Mouse (Mus musculus) stomach, embryonic 14.5 days (tissue): ENCODE measurements around the gene Dctd. TPM values are rescaled to one million over a fixed set of nuclear protein-coding genes. Genes with fewer than 3 reads are reported as not detected.
A peak's percentile ranks its signal among the peaks of the same experiment; 100 is the strongest.
"Not testable (repeated sequence)": the region's sequence is repeated elsewhere in the genome, so short reads cannot be mapped to it uniquely, and the experiment has no call there.

Source experiments
- ATAC-seq: fragments of 200-750 bp; cut with Nextera tagmentation; 2 replicates; pipeline ENCODE4 v1.8.0; 2017; ENCODE audit warnings: low read depth, moderate TSS enrichment; ENCODE audit not compliant: insufficient number of reproducible peaks, insufficient read depth, low FRiP score
- H3K27ac ChIP-seq: fragments of 300-500 bp; sonication (generic); 2 replicates; pipeline ENCODE4 v1.5.1; 2014; ENCODE audit warnings: mild to moderate bottlenecking, low read length, moderate library complexity, mixed read lengths
- H3K27me3 ChIP-seq: fragments of 300-500 bp; sonication (generic); 2 replicates; pipeline ENCODE4 v1.6.1; 2014; ENCODE audit warnings: low read length, control low read depth, mixed read lengths; ENCODE audit not compliant: control insufficient read depth, insufficient read depth
- H3K36me3 ChIP-seq: fragments of 300-500 bp; sonication (generic); 2 replicates; pipeline ENCODE4 v1.6.1; 2014; ENCODE audit warnings: mild to moderate bottlenecking, control low read depth, low read length, moderate library complexity, mixed read lengths; ENCODE audit not compliant: control insufficient read depth, insufficient read depth
- H3K4me1 ChIP-seq: fragments of 300-500 bp; sonication (generic); 2 replicates; pipeline ENCODE4 v1.6.1; 2014; ENCODE audit warnings: low read length, control low read depth, mixed read lengths; ENCODE audit not compliant: control insufficient read depth, insufficient read depth
- H3K4me2 ChIP-seq: fragments of 300-500 bp; sonication (generic); replicated peaks from 2 replicates; pipeline ENCODE4 v1.6.1; 2014; ENCODE audit warnings: low read depth, low read length, control low read depth
- H3K4me3 ChIP-seq: fragments of 300-500 bp; sonication (generic); 2 replicates; pipeline ENCODE4 v1.5.1; 2014; ENCODE audit warnings: low read depth, low read length, control low read depth
- H3K9ac ChIP-seq: fragments of 300-500 bp; sonication (generic); replicated peaks from 2 replicates; pipeline ENCODE4 v1.6.1; 2014; ENCODE audit warnings: low read depth, mild to moderate bottlenecking, control low read depth, low read length, moderate library complexity, mixed read lengths
- H3K9me3 ChIP-seq: fragments of 300-500 bp; sonication (generic); 2 replicates; pipeline ENCODE4 v1.6.1; 2016; ENCODE audit warnings: low read depth, low read length, control low read depth; ENCODE audit not compliant: control insufficient read depth
- whole genome bisulfite sequencing: fragments of 180-500 bp; shearing (Covaris S2); extraction: QIAGEN DNeasy Blood & Tissue Kit; methylation state at CpG from one replicate; pipeline ENCODE4 v1.1.7; 2014; 5-methylcytosine and 5-hydroxymethylcytosine counted together
- polyA plus RNA-seq: library from polyadenylated mRNA; unstranded; fragments of >200 nt; fragmentation: Nextera tagmentation; extraction: Ambion mirVana; gene quantifications from 2 replicates; pipeline ENCODE4 v1.2.1, GENCODE M21; 2014

Gene Dctd
- polyA plus RNA-seq, 1 experiment from 2014 or later = 38.5 TPM

DNA sequence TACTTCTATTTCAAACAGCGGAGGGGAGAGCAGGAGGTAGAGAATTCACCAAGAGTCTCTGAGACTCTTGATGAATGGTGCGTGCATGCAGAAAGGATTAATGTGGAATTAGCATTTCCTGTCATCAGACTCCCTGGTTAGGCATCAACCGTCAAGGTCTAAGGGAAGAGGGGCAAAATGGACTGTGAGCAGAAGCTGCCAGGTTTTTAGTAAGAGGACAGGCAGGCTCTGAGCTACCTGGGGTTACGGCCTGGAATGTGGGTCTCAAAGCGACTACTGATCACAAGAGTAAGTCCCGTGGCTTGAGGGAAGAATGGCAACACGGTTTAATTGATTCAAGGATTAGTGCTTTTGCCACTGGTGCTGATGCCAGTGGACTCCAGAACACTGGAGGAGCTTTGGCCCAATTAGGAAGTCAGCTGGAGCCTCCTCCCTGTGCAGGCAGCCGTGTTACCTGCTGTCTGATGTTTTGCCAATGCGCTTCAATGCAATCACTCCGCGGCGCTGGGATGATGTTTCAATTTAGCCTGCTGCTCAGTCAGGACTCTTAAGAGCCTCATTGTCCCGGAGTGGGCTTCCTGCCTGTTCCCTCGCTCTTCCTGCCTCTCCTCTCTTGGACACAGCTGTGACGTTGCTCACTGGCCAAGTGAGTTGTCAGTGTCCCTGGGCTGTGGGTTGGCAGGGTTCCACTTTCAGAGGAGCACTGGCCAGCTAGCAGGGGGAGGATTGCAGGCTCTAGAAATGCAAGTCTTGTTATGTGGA, 54.6 kb downstream of the Dctd start:
- no peak overlapping the region for H3K4me3 ChIP-seq
- H3K4me2 ChIP-seq = peak overlapping the region; percentile 25
- H3K4me1 ChIP-seq = peaks cover 4% of the 10 kb centered on the region; the same call in 1 of the 2 replicates
- no peak overlapping the region for H3K27ac ChIP-seq
- no peaks in the 10 kb centered on the region; the same call in 1 of the 2 replicates for H3K9me3 ChIP-seq
- no peaks in the 10 kb centered on the region for H3K27me3 ChIP-seq
- no peaks in the 10 kb centered on the region for H3K36me3 ChIP-seq
- peak; percentile 40; the same call in 1 of the 2 replicates for ATAC-seq
- no peak overlapping the region for H3K9ac ChIP-seq
- WGBS = 35% methylated on average over 15 of the region's 15 CpGs

DNA sequence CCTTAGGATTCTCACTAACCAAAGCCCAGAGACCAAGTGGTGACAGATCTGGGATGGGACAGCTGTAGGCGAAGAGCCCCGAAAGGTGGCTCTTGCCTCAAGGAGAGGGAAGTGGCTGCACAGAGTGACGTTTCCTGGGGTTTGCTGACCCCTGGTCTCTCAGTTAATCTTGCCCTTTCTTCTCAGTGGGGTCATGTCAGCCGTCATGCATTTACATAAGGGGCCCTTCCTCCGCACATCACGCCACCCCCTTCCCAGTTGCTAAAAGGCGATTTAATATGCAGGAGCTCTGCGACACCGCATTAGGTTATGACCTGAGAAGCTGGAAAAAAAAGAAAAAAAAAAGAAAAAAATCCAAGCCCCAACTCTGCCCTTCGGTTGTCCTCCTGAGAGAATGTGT, 58.8 kb downstream of the Dctd start:
- no peaks in the 10 kb centered on the region; the same call in 1 of the 2 replicates for H3K9me3 ChIP-seq
- no peak overlapping the region for H3K27ac ChIP-seq
- no peak overlapping the region for H3K4me2 ChIP-seq
- no peak for ATAC-seq
- no peaks in the 10 kb centered on the region for H3K27me3 ChIP-seq
- no peaks in the 10 kb centered on the region for H3K36me3 ChIP-seq
- no peak overlapping the region for H3K4me3 ChIP-seq
- H3K4me1 ChIP-seq = no peaks in the 10 kb centered on the region
- 47% methylated on average over 10 of the region's 10 CpGs for WGBS
- no peak overlapping the region for H3K9ac ChIP-seq

DNA sequence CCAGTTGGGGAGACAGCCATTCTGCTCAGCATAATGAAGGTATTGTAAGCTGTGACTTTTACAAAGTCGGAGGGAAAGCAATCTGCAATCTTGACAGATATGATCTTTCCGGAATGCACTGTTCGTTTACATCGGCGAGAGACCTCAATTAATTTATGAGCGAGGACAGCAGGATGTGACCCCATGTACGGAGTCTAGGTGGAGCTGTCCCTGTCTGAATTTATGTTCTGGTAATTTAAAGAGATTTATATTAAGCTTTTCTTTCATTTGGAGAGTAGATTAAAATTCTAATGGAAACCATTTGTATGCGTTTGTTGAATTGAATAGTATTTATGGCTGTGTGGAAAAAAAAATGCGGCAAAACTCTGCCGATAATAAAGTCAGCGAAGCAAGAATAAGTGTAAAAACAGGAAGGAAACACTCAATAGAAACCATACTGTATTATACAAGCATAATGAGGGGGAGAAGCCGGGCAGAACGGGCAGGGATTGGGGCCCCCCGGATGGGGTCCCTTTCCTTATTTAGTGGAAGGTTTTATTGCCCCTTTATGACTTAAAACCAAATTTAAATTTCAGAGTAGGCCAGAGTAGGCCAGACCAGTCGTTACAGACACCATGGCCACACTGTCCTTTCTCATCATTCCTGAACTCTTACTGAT, 59.8 kb downstream of the Dctd start:
- Histone ChIP-seq H3K9me3 (no peaks in the 10 kb centered on the region; the same call in 1 of the 2 replicates), H3K4me1 (0 out of 2 replicates have a peak, but pooled peaks cover 4% of the 10 kb centered on the region), H3K27ac (no peak overlapping the region), H3K36me3 (no peaks in the 10 kb centered on the region), H3K9ac (no peak overlapping the region), H3K27me3 (no peaks in the 10 kb centered on the region), H3K4me3 (no peak overlapping the region), H3K4me2 (no peak overlapping the region)
- WGBS = 26% methylated on average over 15 of the region's 15 CpGs
- ATAC-seq = no peak

DNA sequence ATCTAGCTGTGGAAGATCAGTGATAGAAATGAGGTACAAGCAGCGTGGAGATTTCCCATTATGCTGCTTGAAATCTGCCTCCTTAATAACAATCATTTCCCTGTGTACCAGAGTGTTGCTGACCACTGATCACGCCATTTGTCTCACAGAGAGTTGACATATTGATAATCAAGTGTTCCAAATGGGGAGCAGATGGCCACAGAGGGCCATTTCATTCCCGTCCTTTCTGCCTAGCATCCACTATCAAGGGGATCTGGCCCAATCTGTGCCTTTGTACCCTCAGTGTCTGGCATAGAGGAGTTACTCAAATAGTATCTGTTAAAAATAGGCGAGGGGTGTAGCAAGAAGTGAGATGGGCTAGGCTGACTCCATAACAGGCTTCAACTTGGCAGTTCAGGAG, 78.5 kb downstream of the Dctd start:
- Histone ChIP-seq H3K36me3 (no peaks in the 10 kb centered on the region), H3K27ac (no peak overlapping the region), H3K27me3 (no peaks in the 10 kb centered on the region), H3K9me3 (no peaks in the 10 kb centered on the region), H3K9ac (no peak overlapping the region), H3K4me2 (no peak overlapping the region), H3K4me1 (no peaks in the 10 kb centered on the region), H3K4me3 (no peak overlapping the region)
- no peak for ATAC-seq
- WGBS = 68% methylated on average over 4 of the region's 4 CpGs

DNA sequence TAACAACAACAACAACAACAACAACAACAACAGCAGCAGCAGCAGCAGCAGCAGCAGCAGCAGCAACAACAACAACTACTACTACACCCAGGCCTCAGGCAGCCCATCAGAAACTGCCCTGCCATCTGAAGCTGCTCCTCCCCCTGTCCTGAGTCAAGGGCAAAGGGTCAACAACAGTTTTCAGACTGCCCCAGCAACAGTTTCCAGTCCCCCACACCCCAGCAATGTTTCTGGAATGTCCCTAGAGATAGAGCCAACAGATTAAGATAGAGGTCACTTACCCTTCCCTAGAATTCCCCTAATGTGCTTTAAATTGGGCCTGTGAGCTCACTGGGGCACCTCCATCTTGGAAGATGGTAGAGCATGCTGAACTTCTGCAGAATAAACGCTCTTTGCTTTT, 79.0 kb downstream of the Dctd start:
- H3K4me3 ChIP-seq = no peak overlapping the region
- no peak overlapping the region for H3K9ac ChIP-seq
- no peaks in the 10 kb centered on the region for H3K27me3 ChIP-seq
- H3K4me2 ChIP-seq = no peak overlapping the region
- no peak for ATAC-seq
- H3K9me3 ChIP-seq = no peaks in the 10 kb centered on the region
- no peaks in the 10 kb centered on the region for H3K4me1 ChIP-seq
- no peaks in the 10 kb centered on the region for H3K36me3 ChIP-seq
- WGBS = 100% methylated on average over 1 of the region's 1 CpGs
- H3K27ac ChIP-seq = no peak overlapping the region

DNA sequence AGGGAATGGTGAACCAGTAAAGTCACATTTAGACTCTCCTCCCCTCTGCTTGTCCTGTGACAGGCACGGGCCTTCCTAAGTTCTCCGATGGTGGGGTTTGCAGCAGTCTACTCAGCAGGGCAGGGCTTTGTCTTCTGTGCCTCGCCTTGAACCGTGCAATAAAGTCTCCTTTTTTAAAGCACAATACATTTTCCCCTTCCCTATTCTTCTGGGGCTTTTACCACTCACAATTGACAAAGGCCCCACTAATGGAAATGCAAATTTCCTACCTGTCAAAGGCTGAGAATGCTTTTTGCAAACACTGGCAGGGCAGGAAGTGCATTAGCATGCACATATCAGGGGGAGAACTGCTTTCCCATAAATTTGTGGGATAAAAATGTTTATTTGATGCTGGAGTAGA, 80.1 kb downstream of the Dctd start:
- no peaks in the 10 kb centered on the region for H3K27me3 ChIP-seq
- H3K4me3 ChIP-seq = no peak overlapping the region
- no peak overlapping the region for H3K27ac ChIP-seq
- H3K4me1 ChIP-seq = no peaks in the 10 kb centered on the region
- 54% methylated on average over 4 of the region's 4 CpGs for WGBS
- no peaks in the 10 kb centered on the region for H3K36me3 ChIP-seq
- H3K9ac ChIP-seq = no peak overlapping the region
- no peak overlapping the region for H3K4me2 ChIP-seq
- ATAC-seq = no peak
- no peaks in the 10 kb centered on the region for H3K9me3 ChIP-seq

DNA sequence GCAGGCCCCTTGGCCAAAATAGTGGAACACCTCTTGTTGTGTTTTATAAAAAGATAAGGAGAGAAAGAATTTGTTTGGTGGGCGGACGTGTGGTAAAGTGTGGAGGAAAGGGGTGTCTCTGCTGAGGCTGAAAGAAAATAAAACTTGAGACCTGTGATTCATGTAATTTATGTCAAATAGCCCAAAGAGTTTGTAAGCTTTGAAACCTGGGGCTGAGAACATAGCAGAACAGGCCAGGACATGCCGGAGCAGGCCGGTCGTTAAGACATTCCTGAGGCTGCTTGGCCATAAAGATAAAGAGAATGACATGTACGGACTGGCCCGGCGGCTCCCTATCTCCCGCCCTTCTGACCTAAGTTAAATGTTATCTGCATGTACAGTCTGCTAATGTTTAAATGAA, 81.3 kb downstream of the Dctd start:
- H3K36me3 ChIP-seq, H3K27ac ChIP-seq, H3K9ac ChIP-seq, H3K4me3 ChIP-seq, H3K4me1 ChIP-seq, ATAC-seq, H3K9me3 ChIP-seq, H3K4me2 ChIP-seq, H3K27me3 ChIP-seq: not testable (repeated sequence)
- 87% methylated on average over 9 of the region's 9 CpGs for WGBS

DNA sequence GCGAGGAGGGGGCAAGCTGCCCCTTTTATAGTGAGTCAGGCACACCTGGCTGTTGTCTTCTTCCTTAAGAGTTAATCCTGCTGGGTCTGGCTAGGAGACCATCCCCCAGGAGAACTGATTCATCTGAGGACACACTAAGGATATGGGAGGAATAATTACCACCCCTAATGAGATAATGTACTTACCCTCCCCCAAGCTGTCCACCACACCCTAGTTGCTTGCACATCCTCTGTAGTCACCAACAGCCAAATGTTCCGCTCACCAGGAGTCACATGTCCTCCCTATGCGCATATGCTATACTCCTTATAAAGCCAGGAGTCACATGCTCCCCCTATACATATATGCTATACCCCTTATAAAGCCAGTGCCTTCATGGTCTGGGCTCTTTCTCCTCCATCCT, 82.1 kb downstream of the Dctd start:
- no peak for ATAC-seq
- Histone ChIP-seq H3K27ac (no peak overlapping the region), H3K36me3 (no peaks in the 10 kb centered on the region), H3K4me1 (no peaks in the 10 kb centered on the region), H3K4me3 (no peak overlapping the region), H3K4me2 (no peak overlapping the region), H3K9me3 (no peaks in the 10 kb centered on the region), H3K27me3 (no peaks in the 10 kb centered on the region), H3K9ac (no peak overlapping the region)
- WGBS = 94% methylated on average over 3 of the region's 3 CpGs
